Comparison of ENCODE assay signal across 9 mouse cellular contexts in the genomic region with DNA sequence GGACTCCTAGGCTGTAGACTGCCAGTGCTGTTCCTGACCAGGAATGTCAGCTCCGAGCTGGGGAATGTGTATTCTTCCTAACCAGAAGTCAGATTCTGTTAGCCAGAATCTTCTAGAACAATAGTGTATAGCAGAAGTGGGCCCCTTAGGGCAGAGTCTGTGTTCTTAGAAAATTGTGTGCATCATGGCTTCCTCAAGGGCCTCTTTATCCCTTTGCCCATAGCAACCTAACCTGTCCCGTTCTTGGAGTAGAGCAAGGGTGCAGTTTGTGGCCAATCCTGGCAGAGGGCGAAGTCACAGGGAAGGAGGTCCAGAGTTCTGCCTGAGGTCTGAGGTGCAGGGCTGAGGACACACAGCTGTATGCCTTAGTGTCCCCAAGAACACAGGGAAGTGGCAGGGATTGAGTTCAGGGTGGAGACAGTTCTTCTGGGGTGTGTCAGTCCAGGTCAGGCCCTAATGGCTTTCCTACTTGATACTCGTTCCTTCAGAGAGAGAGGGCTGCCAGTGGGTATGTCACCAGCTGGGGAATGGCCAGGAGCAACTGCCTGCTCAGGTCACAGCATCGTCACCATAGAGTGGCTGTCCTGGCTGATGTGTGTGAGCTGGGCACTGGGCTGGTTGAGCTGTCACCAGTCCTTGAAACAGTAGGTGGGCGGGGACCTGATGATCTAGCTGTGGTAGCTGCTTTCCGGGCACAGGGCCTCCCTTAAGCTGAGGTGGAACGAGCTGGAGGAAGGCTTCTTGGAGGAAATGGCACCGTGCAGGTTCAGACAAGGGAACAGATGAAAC. TPM values are rescaled to one million over a fixed set of nuclear protein-coding genes. Genes with fewer than 3 reads are reported as not detected.
DNase-seq lines count a peak whose midpoint lies in the region; ATAC-seq and TF ChIP-seq lines count a peak whose summit lies in the region.
"Had no signal": no experiment of that assay in that cellular context is flagged by ENCODE, and none has a peak within 500 bp of the region (broad histone marks: within the 10 kb centered on the region; RNA-seq: fewer than 3 reads in every experiment).

No protein-coding gene starts in this region.

- H3K79me2 ChIP-seq in heart, adult 2 months (replicated peaks; ENCODE audit: control insufficient read depth, insufficient read depth, low read length): peaks cover 23% of the 10 kb centered on the region

- peak; percentile 22 for DNase-seq in thymus, postnatal 0 days (ENCODE audit: low spot score)
- no peak for DNase-seq in thymus, adult 2 months
- DNase-seq in heart, adult 2 months: peak in 1 of 2 experiments; percentile 62
- DNase-seq in stomach, postnatal 0 days (ENCODE audit: low spot score): peak; percentile 66
- no peak for DNase-seq in forebrain, embryonic 11.5 days (ENCODE audit: low spot score)
- no peak for DNase-seq in urinary bladder, adult 2 months (ENCODE audit: low spot score)
- no peak for DNase-seq in layer of hippocampus, adult 9-10 months (ENCODE audit: low spot score)

- no peak for TF ChIP-seq EP300 in heart, adult 2 months (IDR thresholded peaks at IDR 0.05; ENCODE audit: insufficient read depth, low read depth, low read length)
- no peak for TF ChIP-seq EP300 in stomach, postnatal 0 days (optimal IDR thresholded peaks at IDR 0.05)

- WGBS in thymus, adult 2 months: 50% methylated on average over 9 of the region's 9 CpGs
- 34% methylated on average over 9 of the region's 9 CpGs for WGBS in heart, adult 2 months
- 38% methylated on average over 9 of the region's 9 CpGs for WGBS in liver, embryonic 12.5 days (ENCODE audit: insufficient replicate concordance)
- 49% methylated on average over 9 of the region's 9 CpGs for WGBS in stomach, postnatal 0 days
- WGBS in forebrain, embryonic 11.5 days: 75% methylated on average over 9 of the region's 9 CpGs

- TF ChIP-seq CTCF in thymus, adult 2 months (IDR thresholded peaks at IDR 0.05; ENCODE audit: borderline replicate concordance, control insufficient read depth, extremely low read depth, insufficient read depth, low read length, poor library complexity): no peak
- TF ChIP-seq CTCF in heart, adult 2 months (IDR thresholded peaks at IDR 0.05): peak; percentile 24
- TF ChIP-seq CTCF in stomach, postnatal 0 days (IDR thresholded peaks at IDR 0.05; ENCODE audit: low read depth): peak; percentile 55

- no peak overlapping the region for H3K9ac ChIP-seq in heart, adult 2 months (ENCODE audit: low read depth, low read length)
- peak overlapping the region; percentile 2; the same call in 1 of the 2 replicates for H3K9ac ChIP-seq in liver, embryonic 12.5 days
- no peak overlapping the region for H3K9ac ChIP-seq in stomach, postnatal 0 days (ENCODE audit: low read length)
- H3K9ac ChIP-seq in forebrain, embryonic 11.5 days (ENCODE audit: low read length): no peak overlapping the region

- 0 out of 2 replicates have a peak, but pooled peaks have one; percentile 14 for ATAC-seq in liver, embryonic 12.5 days
- ATAC-seq in stomach, postnatal 0 days (ENCODE audit: low FRiP score, low TSS enrichment): peak; percentile 62
- no peak for ATAC-seq in forebrain, embryonic 11.5 days (replicated peaks; ENCODE audit: low FRiP score)

- H3K27me3 ChIP-seq in thymus, adult 2 months (ENCODE audit: control insufficient read depth, insufficient read depth, low read length): no peaks in the 10 kb centered on the region
- no peaks in the 10 kb centered on the region for H3K27me3 ChIP-seq in heart, adult 2 months (ENCODE audit: control insufficient read depth, insufficient read depth, low read length)
- no peaks in the 10 kb centered on the region for H3K27me3 ChIP-seq in liver, embryonic 12.5 days (replicated peaks)
- H3K27me3 ChIP-seq in stomach, postnatal 0 days (ENCODE audit: control insufficient read depth, insufficient read depth, low read length): no peaks in the 10 kb centered on the region
- no peaks in the 10 kb centered on the region for H3K27me3 ChIP-seq in forebrain, embryonic 11.5 days (ENCODE audit: control insufficient read depth, insufficient read depth, low read length)

- H3K4me2 ChIP-seq in liver, embryonic 12.5 days: peak overlapping the region; percentile 53
- no peak overlapping the region for H3K4me2 ChIP-seq in stomach, postnatal 0 days (replicated peaks; ENCODE audit: low read depth)
- no peak overlapping the region for H3K4me2 ChIP-seq in forebrain, embryonic 11.5 days (ENCODE audit: low read depth, low read length, severe bottlenecking)

- H3K4me3 ChIP-seq in thymus, adult 2 months (ENCODE audit: control insufficient read depth, insufficient read depth, low read length): no peak overlapping the region
- H3K4me3 ChIP-seq in heart, adult 2 months: no peak overlapping the region
- H3K4me3 ChIP-seq in liver, embryonic 12.5 days: no peak overlapping the region
- H3K4me3 ChIP-seq in stomach, postnatal 0 days (ENCODE audit: low read depth, low read length): no peak overlapping the region
- H3K4me3 ChIP-seq in forebrain, embryonic 11.5 days (ENCODE audit: low read depth, low read length): no peak overlapping the region

- intact Hi-C loops in heart, adult 2 months (cut with DNase I): no loop called here

- peaks cover 17% of the 10 kb centered on the region for H3K4me1 ChIP-seq in thymus, adult 2 months (replicated peaks; ENCODE audit: control insufficient read depth, insufficient read depth, low read length)
- H3K4me1 ChIP-seq in heart, adult 2 months (ENCODE audit: control insufficient read depth, insufficient read depth, low read length): peaks cover 41% of the 10 kb centered on the region
- peaks cover 84% of the 10 kb centered on the region for H3K4me1 ChIP-seq in liver, embryonic 12.5 days
- H3K4me1 ChIP-seq in stomach, postnatal 0 days (replicated peaks; ENCODE audit: control insufficient read depth, insufficient read depth): peaks cover 42% of the 10 kb centered on the region
- H3K4me1 ChIP-seq in forebrain, embryonic 11.5 days (replicated peaks; ENCODE audit: control insufficient read depth, insufficient read depth, low read length): peaks cover 10% of the 10 kb centered on the region

- TF ChIP-seq POLR2A in thymus, adult 2 months (IDR thresholded peaks at IDR 0.05; ENCODE audit: control insufficient read depth, extremely low read depth, insufficient read depth, low read length, poor library complexity): no peak
- TF ChIP-seq POLR2A in heart, adult 2 months (IDR thresholded peaks at IDR 0.05; ENCODE audit: insufficient read depth, low read depth, low read length): no peak

- no peaks in the 10 kb centered on the region for H3K9me3 ChIP-seq in liver, embryonic 12.5 days (replicated peaks)
- H3K9me3 ChIP-seq in stomach, postnatal 0 days (ENCODE audit: control insufficient read depth, low read length): no peaks in the 10 kb centered on the region
- no peaks in the 10 kb centered on the region for H3K9me3 ChIP-seq in forebrain, embryonic 11.5 days (ENCODE audit: control insufficient read depth, low read length)

- no peaks in the 10 kb centered on the region for H3K36me3 ChIP-seq in thymus, adult 2 months (ENCODE audit: control insufficient read depth, insufficient read depth, low read length)
- H3K36me3 ChIP-seq in heart, adult 2 months (ENCODE audit: control insufficient read depth, insufficient read depth, low read length): no peaks in the 10 kb centered on the region
- H3K36me3 ChIP-seq in liver, embryonic 12.5 days: no peaks in the 10 kb centered on the region
- no peaks in the 10 kb centered on the region; the same call in 1 of the 2 replicates for H3K36me3 ChIP-seq in stomach, postnatal 0 days (ENCODE audit: control insufficient read depth, insufficient read depth, low read length)
- H3K36me3 ChIP-seq in forebrain, embryonic 11.5 days (ENCODE audit: control insufficient read depth, insufficient read depth, low read length): no peaks in the 10 kb centered on the region

- H3K27ac ChIP-seq in thymus, adult 2 months (ENCODE audit: control insufficient read depth, insufficient read depth, low read length): no peak overlapping the region
- no peak overlapping the region for H3K27ac ChIP-seq in heart, adult 2 months
- peak overlapping the region; percentile 49 for H3K27ac ChIP-seq in liver, embryonic 12.5 days
- H3K27ac ChIP-seq in stomach, postnatal 0 days (replicated peaks): peak overlapping the region; percentile 88
- H3K27ac ChIP-seq in forebrain, embryonic 11.5 days (ENCODE audit: low read depth, low read length): no peak overlapping the region
- H3K27ac ChIP-seq: macrophage had no signal

RNA-seq across cellular contexts. Expression of a gene that starts 27.8 kb away (rescaled TPM):
- 5.1 and 5.5 TPM in 2 replicates for polyA plus RNA-seq in thymus, postnatal 0 days (2015; fragmentation: Nextera tagmentation; extraction: Ambion mirVana)
- 35.9 and 40.3 TPM in 2 replicates for polyA plus RNA-seq in thymus, adult 2 months (2012; rRNA removed)
- total RNA-seq in heart, adult 2 months (2021): 10 to 100 TPM; 45.1 to 52.0 TPM
- polyA plus RNA-seq in heart, adult 2 months (2012; rRNA removed): 42.7 and 52.6 TPM in 2 replicates
- polyA plus RNA-seq in liver, embryonic 12.5 days (2016; fragmentation: Nextera tagmentation; extraction: Ambion mirVana): 3.9 and 4.2 TPM in 2 replicates
- 8.7 and 10.5 TPM in 2 replicates for polyA plus RNA-seq in stomach, postnatal 0 days (2015; fragmentation: Nextera tagmentation; extraction: Ambion mirVana)
- polyA plus RNA-seq in forebrain, embryonic 11.5 days (2014; fragmentation: Nextera tagmentation; extraction: Ambion mirVana): 6.5 and 6.9 TPM in 2 replicates
- polyA plus RNA-seq in urinary bladder, adult 2 months (2012; rRNA removed): 60.0 and 69.6 TPM in 2 replicates

Comparison
In these comparisons a context has a peak if more than half of its experiments do, and no peak if none do; other contexts are left out.
1. DNase-seq: peak in thymus, postnatal 0 days (single experiment) and stomach, postnatal 0 days (single experiment); none in thymus, adult 2 months (single experiment), forebrain, embryonic 11.5 days (single experiment), urinary bladder, adult 2 months (single experiment) and layer of hippocampus, adult 9-10 months (single experiment).
2. H3K27ac ChIP-seq: peak in liver, embryonic 12.5 days (single experiment) and stomach, postnatal 0 days (single experiment); none in thymus, adult 2 months (single experiment), heart, adult 2 months (single experiment) and forebrain, embryonic 11.5 days (single experiment).